Mouse (Mus musculus): ENCODE measurements at regions not wholly inside any gene's neighbourhood (a gene's known extent, or its start where the extent isn't known, plus 50 kb on each side); places are given as distances from the start of the nearest gene placed in this dataset.

- 0 out of 2 replicates have a peak, but pooled peaks have one; percentile 14 for TF ChIP-seq CTCF (IDR thresholded peaks at IDR 0.05; ENCODE audit: low read depth)
- no peak for TF ChIP-seq EP300 (IDR thresholded peaks at IDR 0.05; ENCODE audit: low read depth)
Observed at GRCm38 (mm10) chr9:9372594-9372993, 133.7 kb upstream of the Arhgap42 start.

All from liver, embryonic 14.5 days (tissue).